Mouse (Mus musculus) CH12.LX (cell line): ENCODE results near the gene Gas2l3. TPM values are rescaled to one million over a fixed set of nuclear protein-coding genes. Genes with fewer than 3 reads are reported as not detected.

ENCODE experiments used
- DNase-seq: peaks from one replicate; pipeline ENCODE4 v3.0.0-alpha.2; 2013; ENCODE audit errors: extremely low read depth
- H3K27ac ChIP-seq: 2 replicates; pipeline ENCODE4 v1.5.1; 2012; ENCODE audit warnings: low read depth, mild to moderate bottlenecking, control low read depth, moderate library complexity; ENCODE audit not compliant: insufficient read depth
- H3K27me3 ChIP-seq: replicated peaks from 2 replicates; pipeline ENCODE3; 2012; ENCODE audit warnings: inconsistent platforms
- H3K36me3 ChIP-seq, 2 experiments: replicated peaks in 1 of 2; 2 replicates each; pipeline versions ENCODE3 to v1.6.1; 2012; ENCODE audit warnings: inconsistent platforms in 1 of 2, low read length in 1 of 2, mild to moderate bottlenecking in 1 of 2, mixed read lengths in 1 of 2, moderate library complexity in 1 of 2; ENCODE audit not compliant: control insufficient read depth in 1 of 2, insufficient read depth in 1 of 2
- H3K4me1 ChIP-seq, 2 experiments: 2 replicates each; pipeline ENCODE4 v1.6.1; 2012; ENCODE audit warnings: inconsistent platforms in 1 of 2, moderate library complexity in 1 of 2; ENCODE audit not compliant: insufficient read depth in 2 of 2, control insufficient read depth in 1 of 2
- H3K4me2 ChIP-seq: 2 replicates; pipeline ENCODE4 v1.6.1; 2012; ENCODE audit warnings: low read depth, mild to moderate bottlenecking, control low read depth; ENCODE audit not compliant: poor library complexity, insufficient read depth, severe bottlenecking
- H3K4me3 ChIP-seq, 3 experiments: fragments of 150-350 bp in 1 of 3; sonication (generic) in 1 of 3; replicated peaks in 1 of 3; 2 replicates each; pipeline versions ENCODE3 to v1.5.1; 2011 to 2012; ENCODE audit warnings: low read depth in 2 of 3, low read length in 2 of 3, mild to moderate bottlenecking in 2 of 3, moderate library complexity in 2 of 3, control low read depth in 1 of 3, improper control_type of control experiment in 1 of 3, inconsistent platforms in 1 of 3, mixed read lengths in 1 of 3; ENCODE audit not compliant: poor library complexity in 1 of 3
- H3K79me2 ChIP-seq: replicated peaks from 2 replicates; pipeline ENCODE4 v1.6.1; 2012; ENCODE audit warnings: mild to moderate bottlenecking, moderate library complexity; ENCODE audit not compliant: control insufficient read depth, poor library complexity, insufficient read depth, severe bottlenecking; ENCODE audit errors: extremely low read depth
- H3K9ac ChIP-seq: 2 replicates; pipeline ENCODE4 v1.6.1; 2012; ENCODE audit warnings: low read depth, mild to moderate bottlenecking, control low read depth, moderate library complexity; ENCODE audit not compliant: insufficient read depth
- H3K9me3 ChIP-seq: replicated peaks from 2 replicates; pipeline ENCODE3; 2012; ENCODE audit warnings: low read length, inconsistent platforms, mixed read lengths
- BHLHE40 ChIP-seq: IDR thresholded peaks from 2 replicates; pipeline ENCODE4 v1.6.1; 2011; ENCODE audit warnings: mild to moderate bottlenecking, low read depth, low read length, improper control_type of control experiment
- CHD2 ChIP-seq: IDR thresholded peaks from 2 replicates; pipeline ENCODE4 v1.6.1; 2011; ENCODE audit warnings: low read length, improper control_type of control experiment
- E2F4 ChIP-seq: IDR thresholded peaks from 2 replicates; pipeline ENCODE4 v1.6.1; 2011; ENCODE audit warnings: low read depth, low read length, improper control_type of control experiment; ENCODE audit not compliant: insufficient replicate concordance
- EP300 ChIP-seq: IDR thresholded peaks from 2 replicates; pipeline ENCODE4 v1.6.1; 2011; ENCODE audit warnings: low read length, improper control_type of control experiment
- HCFC1 ChIP-seq: IDR thresholded peaks from 2 replicates; pipeline ENCODE4 v1.6.1; 2012; ENCODE audit warnings: low read depth, mild to moderate bottlenecking, inconsistent platforms, low read length, improper control_type of control experiment
- IRF4 ChIP-seq: IDR thresholded peaks from 2 replicates; pipeline ENCODE4 v1.6.1; 2014; ENCODE audit warnings: low read depth, mild to moderate bottlenecking, inconsistent platforms, low read length, improper control_type of control experiment
- JUN ChIP-seq: IDR thresholded peaks from 2 replicates; pipeline ENCODE4 v1.6.1; 2011; ENCODE audit warnings: low read depth, mild to moderate bottlenecking, low read length, improper control_type of control experiment, moderate library complexity; ENCODE audit not compliant: insufficient read depth
- JUND ChIP-seq: conservative IDR thresholded peaks from 2 replicates; pipeline ENCODE4 v1.6.1; 2011; ENCODE audit warnings: low read depth, low read length, improper control_type of control experiment
- KAT2A ChIP-seq: IDR thresholded peaks from 2 replicates; pipeline ENCODE4 v1.6.1; 2012; ENCODE audit warnings: low read length, improper control_type of control experiment, inconsistent platforms; ENCODE audit not compliant: insufficient replicate concordance
- MAX ChIP-seq: IDR thresholded peaks from 2 replicates; pipeline ENCODE4 v1.6.1; 2011; ENCODE audit warnings: low read length, improper control_type of control experiment
- MAZ ChIP-seq: IDR thresholded peaks from 2 replicates; pipeline ENCODE4 v1.6.1; 2012; ENCODE audit warnings: low read depth, mild to moderate bottlenecking, inconsistent platforms, low read length, improper control_type of control experiment, moderate library complexity
- MYC ChIP-seq: IDR thresholded peaks from 2 replicates; pipeline ENCODE4 v1.6.1; 2011; ENCODE audit warnings: low read depth, mild to moderate bottlenecking, improper control_type of control experiment, low read length
- PAX5 ChIP-seq: IDR thresholded peaks from 2 replicates; pipeline ENCODE4 v1.6.1; 2012; ENCODE audit warnings: low read length, inconsistent platforms, mixed read lengths
- POLR2A ChIP-seq: IDR thresholded peaks from 2 replicates; pipeline ENCODE4 v1.6.1; 2011; ENCODE audit warnings: low read depth, mild to moderate bottlenecking, improper control_type of control experiment, low read length
- RAD21 ChIP-seq: IDR thresholded peaks from 2 replicates; pipeline ENCODE4 v1.6.1; 2011; ENCODE audit warnings: low read depth, mild to moderate bottlenecking, low read length, improper control_type of control experiment, moderate library complexity
- UBTF ChIP-seq: IDR thresholded peaks from 2 replicates; pipeline ENCODE4 v1.6.1; 2012; ENCODE audit warnings: low read depth, mild to moderate bottlenecking, inconsistent platforms, low read length, improper control_type of control experiment, moderate library complexity
- USF1 ChIP-seq: IDR thresholded peaks from 2 replicates; pipeline ENCODE4 v1.6.1; 2014; ENCODE audit warnings: low read depth, mild to moderate bottlenecking, inconsistent platforms, low read length, improper control_type of control experiment
- ZC3H11A ChIP-seq: IDR thresholded peaks from 2 replicates; pipeline ENCODE4 v1.6.1; 2012; ENCODE audit warnings: low read depth, mild to moderate bottlenecking, inconsistent platforms, low read length, improper control_type of control experiment
- ZMIZ1 ChIP-seq: IDR thresholded peaks from 2 replicates; pipeline ENCODE4 v1.6.1; 2012; ENCODE audit warnings: low read depth, mild to moderate bottlenecking, inconsistent platforms, low read length, improper control_type of control experiment
- dilution Hi-C: fragments of 300-500 bp; cut with MboI; formaldehyde crosslinking; loops from 2 replicates; pipeline ENCODE4 v1.14.3; 2020; ENCODE audit warnings: low sequenced_read_pairs; ENCODE audit not compliant: extremely low pct_unique_long_range_greater_than_20kb, extremely low pct_ligation_motif_present
- in situ Hi-C: fragments of 300-500 bp; cut with MboI; formaldehyde crosslinking; loops from 3 replicates; pipeline ENCODE4 v1.14.3; 2019; ENCODE audit warnings: low sequenced_read_pairs, low pct_ligation_motif_present, low pct_unique_long_range_greater_than_20kb, mixed read lengths
- polyA plus RNA-seq: library from polyadenylated mRNA; unstranded; fragments of >175 nt; gene quantifications from 2 replicates; pipeline ENCODE4 v1.2.1, GENCODE M21; 2012; ENCODE audit warnings: low read depth; ENCODE audit not compliant: insufficient read length
- total RNA-seq, 2 experiments: library from RNA; depleted of rRNA; stranded (reverse); fragments of 300-350 nt in 1 of 2; fragments of >200 nt in 1 of 2; gene quantifications; 2 replicates each; pipeline ENCODE4 v1.2.3; 2012 to 2014

The Gas2l3 gene
- total and polyA plus RNA-seq, 3 experiments, result 7.3 to 12.2 (median 9.4) TPM

- TF ChIP-seq BHLHE40 (no peak), USF1 (no peak), UBTF (no peak), ZMIZ1 (no peak), MAX (no peak), E2F4 (no peak), POLR2A (no peak), IRF4 (no peak), RAD21 (no peak), ZC3H11A (no peak)
- H3K4me1 ChIP-seq, result peaks cover 0 to 13% of the 10 kb centered on the region in 2 experiments; a peak in 1 of 4 replicates
- in situ Hi-C loops, result no loop called here
- H3K9ac ChIP-seq, result no peak overlapping the region
- no peak overlapping the region for H3K27ac ChIP-seq
- no peaks in the 10 kb centered on the region for H3K27me3 ChIP-seq
- peaks cover 9% of the 10 kb centered on the region for H3K79me2 ChIP-seq
- DNase-seq, result no peak
- H3K36me3 ChIP-seq, result peaks cover 10 to 71% of the 10 kb centered on the region in 2 experiments
- no peak overlapping the region for H3K4me2 ChIP-seq
- dilution Hi-C loops, result no loop called here
- H3K4me3 ChIP-seq, result no peak overlapping the region
- peaks cover 4% of the 10 kb centered on the region for H3K9me3 ChIP-seq
These were observed 5.8 kb downstream of the Gas2l3 start for GRCm38 (mm10) chr10:89437996-89438395.

GRCm38 (mm10) chr10:89437472-89437871, 6.3 kb downstream of the Gas2l3 start:
- dilution Hi-C loops, result no loop called here
- DNase-seq, result no peak
- Histone ChIP-seq H3K27me3 (no peaks in the 10 kb centered on the region), H3K36me3 (peaks cover 13 to 76% of the 10 kb centered on the region in 2 experiments), H3K9me3 (peaks cover 4% of the 10 kb centered on the region), H3K4me1 (peaks cover 0 to 13% of the 10 kb centered on the region in 2 experiments; a peak in 1 of 4 replicates), H3K9ac (no peak overlapping the region), H3K27ac (no peak overlapping the region), H3K79me2 (peaks cover 9% of the 10 kb centered on the region), H3K4me3 (no peak overlapping the region), H3K4me2 (no peak overlapping the region)
- in situ Hi-C loops, result no loop called here
- TF ChIP-seq JUND (no peak), ZC3H11A (no peak), BHLHE40 (no peak), RAD21 (no peak), ZMIZ1 (no peak), JUN (no peak), KAT2A (no peak), EP300 (no peak), PAX5 (no peak), HCFC1 (no peak), MYC (no peak), CHD2 (no peak), MAZ (no peak), MAX (no peak)
